In genomic region chr4:119079928-119080327, GRCm38 (mm10) we compare ENCODE assay signal across 28 mouse cellular contexts.
"Had no signal": no experiment of that assay in that cellular context is flagged by ENCODE, and none has a peak within 500 bp of the region (broad histone marks: within the 10 kb centered on the region; RNA-seq: fewer than 3 reads in every experiment).

No protein-coding gene starts in this region.

- H3K27me3 ChIP-seq: heart, embryonic 13.5 days; heart, embryonic 15.5 days; hindbrain, embryonic 15.5 days; kidney, embryonic 15.5 days; limb, embryonic 12.5 days had no signal

- H3K9ac ChIP-seq: heart, embryonic 13.5 days; heart, embryonic 15.5 days; hindbrain, embryonic 13.5 days; hindbrain, embryonic 15.5 days; kidney, embryonic 15.5 days; limb, embryonic 12.5 days; liver, embryonic 13.5 days had no signal

- H3K4me2 ChIP-seq: heart, embryonic 11.5 days; heart, embryonic 13.5 days; heart, embryonic 15.5 days; hindbrain, embryonic 13.5 days; hindbrain, embryonic 15.5 days; kidney, embryonic 15.5 days; limb, embryonic 12.5 days; liver, embryonic 11.5 days; liver, embryonic 13.5 days had no signal

- ATAC-seq: hindbrain, postnatal 0 days; intestine, embryonic 16.5 days had no signal

- DNase-seq: gastrocnemius, adult 2 months; gastrocnemius, postnatal 10 days; gastrocnemius, postnatal 25 days; heart, adult 11 months; heart, adult 2 months; heart, postnatal 10 days; heart, postnatal 36 days; kidney, adult 11 months; kidney, adult 2 months; kidney, adult 9 months; kidney, postnatal 14 days; kidney, postnatal 36 days; layer of hippocampus, adult 9-11 months; layer of hippocampus, postnatal 36 days; liver; liver, embryonic 13.5 days had no signal

- H3K27ac ChIP-seq: gastrocnemius, adult 2 months; heart, adult 2 months; heart, embryonic 13.5 days; heart, embryonic 15.5 days; hindbrain, embryonic 13.5 days; hindbrain, embryonic 15.5 days; hindbrain, postnatal 0 days; kidney, embryonic 15.5 days; kidney, postnatal 0 days; limb, embryonic 10.5 days; limb, embryonic 12.5 days; liver, embryonic 13.5 days had no signal

- H3K4me3 ChIP-seq: gastrocnemius, adult 2 months; heart, adult 2 months; heart, embryonic 13.5 days; heart, embryonic 15.5 days; hindbrain, embryonic 13.5 days; hindbrain, embryonic 15.5 days; kidney, embryonic 15.5 days; limb, embryonic 10.5 days; limb, embryonic 12.5 days; liver, embryonic 13.5 days had no signal

- H3K36me3 ChIP-seq: heart, embryonic 13.5 days; heart, embryonic 15.5 days; hindbrain, embryonic 13.5 days; hindbrain, embryonic 15.5 days; kidney, embryonic 15.5 days; limb, embryonic 10.5 days; limb, embryonic 12.5 days; liver, embryonic 13.5 days had no signal

- H3K9me3 ChIP-seq: heart, embryonic 13.5 days; heart, embryonic 15.5 days; hindbrain, embryonic 13.5 days; hindbrain, embryonic 15.5 days; kidney, embryonic 15.5 days; limb, embryonic 10.5 days; limb, embryonic 12.5 days; liver, embryonic 13.5 days had no signal
